Mouse (Mus musculus) ES-Bruce4 (cell line): ENCODE data around the gene Med4.

Experiments used
- CTCF ChIP-seq: IDR thresholded peaks from one replicate; pipeline ENCODE4 v1.8.1; 2011; ENCODE audit warnings: low read depth, low read length
- POLR2A ChIP-seq: IDR thresholded peaks from one replicate; pipeline ENCODE4 v1.8.1; 2011; ENCODE audit warnings: low read length; ENCODE audit not compliant: insufficient read depth

GRCm38 (mm10) chr14:73474636-73475093 is 35.2 kb upstream of the Med4 start:
- TF ChIP-seq CTCF (no peak), POLR2A (no peak)
